Mouse (Mus musculus): Measurements from ENCODE around the gene Optc. TPM values are rescaled to one million over a fixed set of nuclear protein-coding genes. Genes with fewer than 3 reads are reported as not detected.

Gene Optc
- polyA plus RNA-seq, 1 experiment from 2014 or later, result 2.9 TPM

- no peaks in the 10 kb centered on the region for H3K9me3 ChIP-seq (ENCODE audit: control insufficient read depth, low read length)
- peaks cover 6% of the 10 kb centered on the region for H3K4me1 ChIP-seq (ENCODE audit: control insufficient read depth, insufficient read depth, low read length)
- ATAC-seq (ENCODE audit: low read depth), result no peak
- H3K9ac ChIP-seq (replicated peaks; ENCODE audit: low read depth, low read length), result no peak overlapping the region
- H3K4me2 ChIP-seq (ENCODE audit: low read depth, low read length), result no peak overlapping the region
- H3K4me3 ChIP-seq (ENCODE audit: low read depth, low read length), result no peak overlapping the region
- 97% methylated on average over 5 of the region's 5 CpGs for WGBS
- no peaks in the 10 kb centered on the region for H3K27me3 ChIP-seq (ENCODE audit: control insufficient read depth, insufficient read depth, low read length)
- H3K27ac ChIP-seq (ENCODE audit: low read depth, low read length), result no peak overlapping the region
- H3K36me3 ChIP-seq (ENCODE audit: control insufficient read depth, insufficient read depth, low read length), result no peaks in the 10 kb centered on the region
Measured at GRCm38 (mm10) chr1:133923071-133923470, 15.3 kb upstream of the Optc start.

- peak within 1 kb of the TSS; percentile 14; the same call in 1 of the 2 replicates for H3K4me2 ChIP-seq (ENCODE audit: low read depth, low read length)
- H3K4me3 ChIP-seq (ENCODE audit: low read depth, low read length), result no peak within 1 kb of the TSS
- WGBS, result 18% methylated on average over 8 of the region's 8 CpGs
- H3K36me3 ChIP-seq (ENCODE audit: control insufficient read depth, insufficient read depth, low read length), result no peaks in the 10 kb centered on the region
- peaks cover 14% of the 10 kb centered on the region for H3K4me1 ChIP-seq (ENCODE audit: control insufficient read depth, insufficient read depth, low read length)
- 0 out of 2 replicates have a peak, but pooled peaks have one; percentile 22 for ATAC-seq (ENCODE audit: low read depth)
- H3K27me3 ChIP-seq (ENCODE audit: control insufficient read depth, insufficient read depth, low read length), result no peaks in the 10 kb centered on the region
- no peak within 1 kb of the TSS for H3K9ac ChIP-seq (replicated peaks; ENCODE audit: low read depth, low read length)
- H3K27ac ChIP-seq (ENCODE audit: low read depth, low read length), result peak within 1 kb of the TSS; percentile 22; the same call in 1 of the 2 replicates
- H3K9me3 ChIP-seq (ENCODE audit: control insufficient read depth, low read length), result no peaks in the 10 kb centered on the region
Measured at GRCm38 (mm10) chr1:133921304-133921751, 13.5 kb upstream of the Optc start, which contains the start of gene Prelp. Gene Prelp, minus strand, starts transcription at chr1:133921414.

GRCm38 (mm10) chr1:133920876-133921275, 13.1 kb upstream of the Optc start:
- Histone ChIP-seq H3K27me3 (ENCODE audit: control insufficient read depth, insufficient read depth, low read length) (no peaks in the 10 kb centered on the region), H3K4me1 (ENCODE audit: control insufficient read depth, insufficient read depth, low read length) (peaks cover 14% of the 10 kb centered on the region), H3K4me3 (ENCODE audit: low read depth, low read length) (no peak overlapping the region), H3K9ac (replicated peaks; ENCODE audit: low read depth, low read length) (no peak overlapping the region), H3K9me3 (ENCODE audit: control insufficient read depth, low read length) (no peaks in the 10 kb centered on the region), H3K27ac (ENCODE audit: low read depth, low read length) (no peak overlapping the region), H3K4me2 (ENCODE audit: low read depth, low read length) (peak overlapping the region; percentile 14; the same call in 1 of the 2 replicates), H3K36me3 (ENCODE audit: control insufficient read depth, insufficient read depth, low read length) (no peaks in the 10 kb centered on the region)
- WGBS, result 23% methylated on average over 3 of the region's 3 CpGs
- ATAC-seq (ENCODE audit: low read depth), result no peak

GRCm38 (mm10) chr1:133920401-133920800, 12.6 kb upstream of the Optc start:
- WGBS, result 25% methylated on average over 3 of the region's 3 CpGs
- H3K4me1 ChIP-seq (ENCODE audit: control insufficient read depth, insufficient read depth, low read length), result peaks cover 14% of the 10 kb centered on the region
- H3K4me2 ChIP-seq (ENCODE audit: low read depth, low read length), result no peak overlapping the region
- H3K9me3 ChIP-seq (ENCODE audit: control insufficient read depth, low read length), result no peaks in the 10 kb centered on the region
- H3K27ac ChIP-seq (ENCODE audit: low read depth, low read length), result no peak overlapping the region
- H3K9ac ChIP-seq (replicated peaks; ENCODE audit: low read depth, low read length), result no peak overlapping the region
- no peaks in the 10 kb centered on the region for H3K36me3 ChIP-seq (ENCODE audit: control insufficient read depth, insufficient read depth, low read length)
- no peak for ATAC-seq (ENCODE audit: low read depth)
- no peak overlapping the region for H3K4me3 ChIP-seq (ENCODE audit: low read depth, low read length)
- H3K27me3 ChIP-seq (ENCODE audit: control insufficient read depth, insufficient read depth, low read length), result no peaks in the 10 kb centered on the region

GRCm38 (mm10) chr1:133918088-133918470, 10.3 kb upstream of the Optc start:
- Histone ChIP-seq H3K4me1 (ENCODE audit: control insufficient read depth, insufficient read depth, low read length) (peaks cover 8% of the 10 kb centered on the region; the same call in 1 of the 2 replicates), H3K27me3 (ENCODE audit: control insufficient read depth, insufficient read depth, low read length) (no peaks in the 10 kb centered on the region), H3K4me3 (ENCODE audit: low read depth, low read length) (no peak overlapping the region), H3K9ac (replicated peaks; ENCODE audit: low read depth, low read length) (no peak overlapping the region), H3K4me2 (ENCODE audit: low read depth, low read length) (peak overlapping the region; percentile 20), H3K27ac (ENCODE audit: low read depth, low read length) (peak overlapping the region; percentile 34; the same call in 1 of the 2 replicates), H3K36me3 (ENCODE audit: control insufficient read depth, insufficient read depth, low read length) (no peaks in the 10 kb centered on the region), H3K9me3 (ENCODE audit: control insufficient read depth, low read length) (no peaks in the 10 kb centered on the region)
- ATAC-seq (ENCODE audit: low read depth), result no peak
- 47% methylated on average over 6 of the region's 6 CpGs for WGBS

GRCm38 (mm10) chr1:133917456-133918087, 9.8 kb upstream of the Optc start:
- no peaks in the 10 kb centered on the region for H3K9me3 ChIP-seq (ENCODE audit: control insufficient read depth, low read length)
- WGBS, result 29% methylated on average over 11 of the region's 11 CpGs
- peak overlapping the region; percentile 34; the same call in 1 of the 2 replicates for H3K27ac ChIP-seq (ENCODE audit: low read depth, low read length)
- no peak overlapping the region for H3K9ac ChIP-seq (replicated peaks; ENCODE audit: low read depth, low read length)
- H3K4me1 ChIP-seq (ENCODE audit: control insufficient read depth, insufficient read depth, low read length), result peaks cover 8% of the 10 kb centered on the region; the same call in 1 of the 2 replicates
- no peaks in the 10 kb centered on the region for H3K36me3 ChIP-seq (ENCODE audit: control insufficient read depth, insufficient read depth, low read length)
- H3K4me3 ChIP-seq (ENCODE audit: low read depth, low read length), result no peak overlapping the region
- H3K4me2 ChIP-seq (ENCODE audit: low read depth, low read length), result peak overlapping the region; percentile 20
- ATAC-seq (ENCODE audit: low read depth), result 0 out of 2 replicates have a peak, but pooled peaks have one; percentile 50
- no peaks in the 10 kb centered on the region for H3K27me3 ChIP-seq (ENCODE audit: control insufficient read depth, insufficient read depth, low read length)

- Histone ChIP-seq H3K4me3 (ENCODE audit: low read depth, low read length) (no peak overlapping the region), H3K27me3 (ENCODE audit: control insufficient read depth, insufficient read depth, low read length) (no peaks in the 10 kb centered on the region), H3K36me3 (ENCODE audit: control insufficient read depth, insufficient read depth, low read length) (no peaks in the 10 kb centered on the region), H3K4me2 (ENCODE audit: low read depth, low read length) (no peak overlapping the region), H3K4me1 (ENCODE audit: control insufficient read depth, insufficient read depth, low read length) (peaks cover 8% of the 10 kb centered on the region; the same call in 1 of the 2 replicates), H3K27ac (ENCODE audit: low read depth, low read length) (no peak overlapping the region), H3K9ac (replicated peaks; ENCODE audit: low read depth, low read length) (no peak overlapping the region), H3K9me3 (ENCODE audit: control insufficient read depth, low read length) (no peaks in the 10 kb centered on the region)
- WGBS, result 67% methylated on average over 8 of the region's 8 CpGs
- peak; percentile 39; the same call in 1 of the 2 replicates for ATAC-seq (ENCODE audit: low read depth)
Measured at GRCm38 (mm10) chr1:133915723-133916355, 8.0 kb upstream of the Optc start.

GRCm38 (mm10) chr1:133915115-133915514, 7.3 kb upstream of the Optc start:
- Histone ChIP-seq H3K36me3 (ENCODE audit: control insufficient read depth, insufficient read depth, low read length) (no peaks in the 10 kb centered on the region), H3K9me3 (ENCODE audit: control insufficient read depth, low read length) (no peaks in the 10 kb centered on the region), H3K27me3 (ENCODE audit: control insufficient read depth, insufficient read depth, low read length) (no peaks in the 10 kb centered on the region), H3K4me1 (ENCODE audit: control insufficient read depth, insufficient read depth, low read length) (peaks cover 8% of the 10 kb centered on the region; the same call in 1 of the 2 replicates), H3K9ac (replicated peaks; ENCODE audit: low read depth, low read length) (no peak overlapping the region), H3K4me2 (ENCODE audit: low read depth, low read length) (no peak overlapping the region), H3K27ac (ENCODE audit: low read depth, low read length) (no peak overlapping the region), H3K4me3 (ENCODE audit: low read depth, low read length) (no peak overlapping the region)
- 90% methylated on average over 13 of the region's 13 CpGs for WGBS
- no peak for ATAC-seq (ENCODE audit: low read depth)

- Histone ChIP-seq H3K4me2 (ENCODE audit: low read depth, low read length) (no peak overlapping the region), H3K27ac (ENCODE audit: low read depth, low read length) (no peak overlapping the region), H3K36me3 (ENCODE audit: control insufficient read depth, insufficient read depth, low read length) (no peaks in the 10 kb centered on the region), H3K9ac (replicated peaks; ENCODE audit: low read depth, low read length) (no peak overlapping the region), H3K27me3 (ENCODE audit: control insufficient read depth, insufficient read depth, low read length) (no peaks in the 10 kb centered on the region), H3K4me3 (ENCODE audit: low read depth, low read length) (no peak overlapping the region), H3K9me3 (ENCODE audit: control insufficient read depth, low read length) (no peaks in the 10 kb centered on the region), H3K4me1 (ENCODE audit: control insufficient read depth, insufficient read depth, low read length) (peaks cover 16% of the 10 kb centered on the region; the same call in 1 of the 2 replicates)
- 73% methylated on average over 6 of the region's 6 CpGs for WGBS
- ATAC-seq (ENCODE audit: low read depth), result no peak
Measured at GRCm38 (mm10) chr1:133913018-133913417, 5.2 kb upstream of the Optc start.
